13 mouse cellular contexts compared by ENCODE assay signal in the genomic region with DNA sequence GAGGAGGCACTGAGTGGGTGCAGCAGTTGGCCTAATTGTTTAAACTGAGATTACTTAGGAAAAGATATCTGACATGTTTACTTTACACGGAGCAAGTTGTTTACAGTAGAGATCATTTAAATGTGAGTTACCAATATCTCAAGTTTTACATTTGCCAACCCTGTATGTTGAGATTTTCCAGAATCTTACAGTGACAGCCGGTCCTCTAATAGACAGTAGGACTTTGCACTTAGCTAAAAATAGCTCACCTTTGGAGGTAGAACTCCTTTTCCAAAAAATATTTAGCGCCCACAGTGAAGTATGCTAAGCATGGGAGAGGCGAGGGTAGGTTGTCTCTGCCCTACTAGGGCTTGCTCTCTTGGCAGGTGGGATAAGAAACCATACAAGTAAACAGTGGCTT.
"Had no signal": no experiment of that assay in that cellular context is flagged by ENCODE, and none has a peak within 500 bp of the region (broad histone marks: within the 10 kb centered on the region; RNA-seq: fewer than 3 reads in every experiment).

No protein-coding gene starts in this region.

- H3K4me3 ChIP-seq: limb, embryonic 13.5 days; liver, embryonic 12.5 days; midbrain, embryonic 12.5 days; neural tube, embryonic 13.5 days had no signal

- DNase-seq: kidney, adult 2 months; left cerebral cortex, postnatal 4 days; lung, postnatal 14 days; retina, postnatal 1 day; right cerebral cortex, postnatal 4 days; spleen, adult 18-20 months; thymus, adult 2 months; thymus, postnatal 25 days had no signal

- H3K9ac ChIP-seq: limb, embryonic 13.5 days; liver, embryonic 12.5 days; midbrain, embryonic 12.5 days; neural tube, embryonic 13.5 days had no signal

- H3K9me3 ChIP-seq: limb, embryonic 13.5 days; liver, embryonic 12.5 days; midbrain, embryonic 12.5 days; neural tube, embryonic 13.5 days had no signal

- H3K4me1 ChIP-seq: limb, embryonic 13.5 days; midbrain, embryonic 12.5 days; neural tube, embryonic 13.5 days had no signal

- H3K36me3 ChIP-seq: limb, embryonic 13.5 days; liver, embryonic 12.5 days; midbrain, embryonic 12.5 days; neural tube, embryonic 13.5 days had no signal

- H3K4me2 ChIP-seq: limb, embryonic 13.5 days; liver, embryonic 12.5 days; midbrain, embryonic 12.5 days; neural tube, embryonic 13.5 days had no signal

- H3K27me3 ChIP-seq: limb, embryonic 13.5 days; liver, embryonic 12.5 days; midbrain, embryonic 12.5 days; neural tube, embryonic 13.5 days had no signal

- ATAC-seq: liver, embryonic 12.5 days; midbrain, embryonic 16.5 days had no signal

- H3K27ac ChIP-seq: limb, embryonic 13.5 days; liver, embryonic 12.5 days; midbrain, embryonic 12.5 days; neural tube, embryonic 13.5 days had no signal
